Mouse (Mus musculus) midbrain, embryonic 12.5 days (tissue): ENCODE results near the gene Zbtb8a. TPM values are rescaled to one million over a fixed set of nuclear protein-coding genes. Genes with fewer than 3 reads are reported as not detected.

Experiments used
- ATAC-seq: fragments of 200-750 bp; cut with Nextera tagmentation; 2 replicates; pipeline ENCODE4 v1.8.0; 2017; ENCODE audit warnings: low read depth, moderate TSS enrichment, moderate library complexity; ENCODE audit not compliant: low FRiP score
- H3K27ac ChIP-seq: fragments of 300-500 bp; sonication (generic); replicated peaks from 2 replicates; pipeline ENCODE4 v1.5.1; 2016; ENCODE audit warnings: mild to moderate bottlenecking
- H3K27me3 ChIP-seq: fragments of 300-500 bp; sonication (generic); 2 replicates; pipeline ENCODE4 v1.6.1; 2016; ENCODE audit warnings: mild to moderate bottlenecking
- H3K36me3 ChIP-seq: fragments of 300-500 bp; sonication (generic); 2 replicates; pipeline ENCODE4 v1.6.1; 2016
- H3K4me1 ChIP-seq: fragments of 300-500 bp; sonication (generic); 2 replicates; pipeline ENCODE4 v1.6.1; 2016
- H3K4me2 ChIP-seq: fragments of 300-500 bp; sonication (generic); replicated peaks from 2 replicates; pipeline ENCODE4 v1.6.1; 2016; ENCODE audit warnings: mild to moderate bottlenecking, moderate library complexity
- H3K4me3 ChIP-seq: fragments of 300-500 bp; sonication (generic); 2 replicates; pipeline ENCODE4 v1.5.1; 2016; ENCODE audit warnings: mild to moderate bottlenecking
- H3K9ac ChIP-seq: fragments of 300-500 bp; sonication (generic); replicated peaks from 2 replicates; pipeline ENCODE4 v1.6.1; 2016; ENCODE audit warnings: mild to moderate bottlenecking, moderate library complexity
- H3K9me3 ChIP-seq: fragments of 300-500 bp; sonication (generic); 2 replicates; pipeline ENCODE4 v1.6.1; 2016; ENCODE audit warnings: mild to moderate bottlenecking
- WGBS: fragments of 180-500 bp; shearing (Covaris S2); methylation state at CpG from one replicate; pipeline ENCODE4 v1.1.7; 2016; 5-methylcytosine and 5-hydroxymethylcytosine counted together
- polyA plus RNA-seq: library from polyadenylated mRNA; unstranded; fragments of >200 nt; fragmentation: Nextera tagmentation; extraction: Ambion mirVana; gene quantifications from 2 replicates; pipeline ENCODE4 v1.2.1, GENCODE M21; 2016

Gene Zbtb8a
- polyA plus RNA-seq, 1 experiment from 2014 or later = 12.1 TPM

GRCm38 (mm10) chr4:129353176-129353575 is 24.7 kb downstream of the Zbtb8a start:
- H3K27me3 ChIP-seq = no peaks in the 10 kb centered on the region
- WGBS = 93% methylated on average over 12 of the region's 12 CpGs
- no peak for ATAC-seq
- H3K4me3 ChIP-seq = no peak overlapping the region
- H3K9ac ChIP-seq = no peak overlapping the region
- no peak overlapping the region for H3K4me2 ChIP-seq
- no peaks in the 10 kb centered on the region for H3K9me3 ChIP-seq
- peaks cover 41% of the 10 kb centered on the region for H3K36me3 ChIP-seq
- H3K27ac ChIP-seq = no peak overlapping the region
- H3K4me1 ChIP-seq = no peaks in the 10 kb centered on the region

GRCm38 (mm10) chr4:129351111-129351510 is 26.8 kb downstream of the Zbtb8a start:
- ATAC-seq = no peak
- no peaks in the 10 kb centered on the region for H3K27me3 ChIP-seq
- H3K36me3 ChIP-seq = peaks cover 34% of the 10 kb centered on the region
- 80% methylated on average over 6 of the region's 6 CpGs for WGBS
- H3K9me3 ChIP-seq = no peaks in the 10 kb centered on the region
- H3K27ac ChIP-seq = no peak overlapping the region
- no peaks in the 10 kb centered on the region for H3K4me1 ChIP-seq
- no peak overlapping the region for H3K4me2 ChIP-seq
- no peak overlapping the region for H3K4me3 ChIP-seq
- no peak overlapping the region for H3K9ac ChIP-seq

GRCm38 (mm10) chr4:129350644-129351043 is 27.3 kb downstream of the Zbtb8a start:
- H3K27me3 ChIP-seq = no peaks in the 10 kb centered on the region
- no peaks in the 10 kb centered on the region for H3K9me3 ChIP-seq
- H3K4me2 ChIP-seq = no peak overlapping the region
- no peak overlapping the region for H3K27ac ChIP-seq
- no peak overlapping the region for H3K4me3 ChIP-seq
- 0% methylated on average over 1 of the region's 1 CpGs for WGBS
- no peak overlapping the region for H3K9ac ChIP-seq
- ATAC-seq = no peak
- H3K4me1 ChIP-seq = no peaks in the 10 kb centered on the region
- H3K36me3 ChIP-seq = peaks cover 29% of the 10 kb centered on the region

- WGBS = 94% methylated on average over 15 of the region's 15 CpGs
- Histone ChIP-seq H3K27me3 (no peaks in the 10 kb centered on the region), H3K27ac (no peak overlapping the region), H3K4me3 (no peak overlapping the region), H3K4me1 (no peaks in the 10 kb centered on the region), H3K36me3 (peaks cover 33% of the 10 kb centered on the region), H3K9me3 (no peaks in the 10 kb centered on the region), H3K9ac (no peak overlapping the region), H3K4me2 (no peak overlapping the region)
- no peak for ATAC-seq
Observed at GRCm38 (mm10) chr4:129346481-129347154, 31.3 kb downstream of the Zbtb8a start.

GRCm38 (mm10) chr4:129342705-129343104 is 35.2 kb downstream of the Zbtb8a start:
- Histone ChIP-seq H3K9me3 (no peaks in the 10 kb centered on the region), H3K27ac (no peak overlapping the region), H3K27me3 (no peaks in the 10 kb centered on the region), H3K4me1 (no peaks in the 10 kb centered on the region), H3K4me3 (no peak overlapping the region), H3K4me2 (no peak overlapping the region), H3K36me3 (peaks cover 33% of the 10 kb centered on the region), H3K9ac (no peak overlapping the region)
- 93% methylated on average over 2 of the region's 2 CpGs for WGBS
- ATAC-seq = no peak

- H3K4me2 ChIP-seq = no peak overlapping the region
- H3K9me3 ChIP-seq = no peaks in the 10 kb centered on the region
- ATAC-seq = no peak
- H3K4me1 ChIP-seq = 0 out of 2 replicates have a peak, but pooled peaks cover 4% of the 10 kb centered on the region
- no peak overlapping the region for H3K9ac ChIP-seq
- WGBS = 100% methylated on average over 1 of the region's 1 CpGs
- H3K27me3 ChIP-seq = no peaks in the 10 kb centered on the region
- peaks cover 30% of the 10 kb centered on the region for H3K36me3 ChIP-seq
- H3K27ac ChIP-seq = no peak overlapping the region
- no peak overlapping the region for H3K4me3 ChIP-seq
Observed at GRCm38 (mm10) chr4:129341888-129342287, 36.0 kb downstream of the Zbtb8a start.

GRCm38 (mm10) chr4:129339743-129340142 is 38.2 kb downstream of the Zbtb8a start:
- 0 out of 2 replicates have a peak, but pooled peaks cover 6% of the 10 kb centered on the region for H3K4me1 ChIP-seq
- no peaks in the 10 kb centered on the region for H3K9me3 ChIP-seq
- no peak overlapping the region for H3K4me3 ChIP-seq
- H3K27me3 ChIP-seq = no peaks in the 10 kb centered on the region
- H3K9ac ChIP-seq = no peak overlapping the region
- 97% methylated on average over 3 of the region's 3 CpGs for WGBS
- H3K4me2 ChIP-seq = no peak overlapping the region
- peaks cover 24% of the 10 kb centered on the region for H3K36me3 ChIP-seq
- ATAC-seq = no peak
- H3K27ac ChIP-seq = no peak overlapping the region

GRCm38 (mm10) chr4:129336291-129336690 is 41.6 kb downstream of the Zbtb8a start:
- Histone ChIP-seq H3K9me3 (no peaks in the 10 kb centered on the region), H3K27ac (peak overlapping the region; percentile 99), H3K36me3 (peaks cover 6% of the 10 kb centered on the region), H3K4me3 (peak overlapping the region; percentile 82), H3K4me1 (peaks cover 31% of the 10 kb centered on the region), H3K9ac (peak overlapping the region; percentile 69), H3K27me3 (no peaks in the 10 kb centered on the region), H3K4me2 (peak overlapping the region; percentile 87)
- ATAC-seq = no peak
- 56% methylated on average over 14 of the region's 14 CpGs for WGBS

GRCm38 (mm10) chr4:129335216-129336074 is 42.5 kb downstream of the Zbtb8a start, which contains the start of the genes Rbbp4 and Zbtb8os:
Gene Rbbp4, minus strand, starts transcription at chr4:129335370.
Gene Zbtb8os, plus strand, starts transcription at chr4:129335695.
- ATAC-seq = peak; percentile 99
- Histone ChIP-seq H3K9me3 (no peaks in the 10 kb centered on the region), H3K27me3 (no peaks in the 10 kb centered on the region), H3K27ac (peak within 1 kb of the TSS; percentile 99), H3K4me3 (peak within 1 kb of the TSS; percentile 82), H3K36me3 (peaks cover 15% of the 10 kb centered on the region), H3K4me2 (peak within 1 kb of the TSS; percentile 87), H3K4me1 (peaks cover 35% of the 10 kb centered on the region), H3K9ac (peak within 1 kb of the TSS; percentile 96)
- under 1% methylated on average over 73 of the region's 73 CpGs for WGBS

- no peak; the same call in 1 of the 2 replicates for ATAC-seq
Observed at GRCm38 (mm10) chr4:129334677-129335215, 43.2 kb downstream of the Zbtb8a start.

GRCm38 (mm10) chr4:129332846-129333245 is 45.1 kb downstream of the Zbtb8a start:
- Histone ChIP-seq H3K4me3 (peak overlapping the region; percentile 82), H3K27ac (no peak overlapping the region), H3K27me3 (no peaks in the 10 kb centered on the region), H3K9me3 (no peaks in the 10 kb centered on the region), H3K4me1 (peaks cover 35% of the 10 kb centered on the region), H3K4me2 (peak overlapping the region; percentile 87), H3K9ac (0 out of 2 replicates have a peak overlapping the region, but pooled peaks have one; percentile 2), H3K36me3 (peaks cover 39% of the 10 kb centered on the region)
- 56% methylated on average over 1 of the region's 1 CpGs for WGBS
- ATAC-seq = no peak

More at GRCm38 (mm10) chr4:129334677-129335215, 43.2 kb downstream of the Zbtb8a start:
- H3K4me1 ChIP-seq = peaks cover 35% of the 10 kb centered on the region
- no peaks in the 10 kb centered on the region for H3K27me3 ChIP-seq
- WGBS = under 1% methylated on average over 61 of the region's 62 CpGs
- peak overlapping the region; percentile 96 for H3K9ac ChIP-seq
- H3K9me3 ChIP-seq = no peaks in the 10 kb centered on the region
- peaks cover 22% of the 10 kb centered on the region for H3K36me3 ChIP-seq
- peak overlapping the region; percentile 87 for H3K4me2 ChIP-seq
- H3K4me3 ChIP-seq = peak overlapping the region; percentile 82
- H3K27ac ChIP-seq = peak overlapping the region; percentile 96

GRCm38 (mm10) chr4:129326191-129326590 is 51.7 kb downstream of the Zbtb8a start:
- Histone ChIP-seq H3K27ac (no peak overlapping the region), H3K4me1 (peaks cover 3% of the 10 kb centered on the region; the same call in 1 of the 2 replicates), H3K27me3 (no peaks in the 10 kb centered on the region), H3K36me3 (peaks cover 76% of the 10 kb centered on the region), H3K4me2 (no peak overlapping the region), H3K4me3 (no peak overlapping the region), H3K9me3 (no peaks in the 10 kb centered on the region), H3K9ac (no peak overlapping the region)
- 79% methylated on average over 1 of the region's 1 CpGs for WGBS
- ATAC-seq = no peak
